8 mouse cellular contexts compared by ENCODE assay signal in genomic region chr13:74808152-74808929, GRCm38 (mm10). TPM values are rescaled to one million over a fixed set of nuclear protein-coding genes. Genes with fewer than 3 reads are reported as not detected.
DNase-seq lines count a peak whose midpoint lies in the region; ATAC-seq and TF ChIP-seq lines count a peak whose summit lies in the region.

Cast (minus strand) TSS chr13:74808810.

- no peaks in the 10 kb centered on the region for H3K9me3 ChIP-seq in E14TG2a.4 (ENCODE audit: low read length)
- no peaks in the 10 kb centered on the region for H3K9me3 ChIP-seq in heart, embryonic 14.5 days (ENCODE audit: control insufficient read depth, low read length)

- H3K9ac ChIP-seq in heart, embryonic 14.5 days (ENCODE audit: low read length): peak within 1 kb of the TSS; percentile 79

- 1% methylated on average over 35 of the region's 36 CpGs for WGBS in heart, embryonic 14.5 days

- H3K4me3 ChIP-seq in E14TG2a.4 (replicated peaks; ENCODE audit: low read length): peak within 1 kb of the TSS; percentile 90
- H3K4me3 ChIP-seq in embryonic fibroblast, embryonic 13.5 days (ENCODE audit: insufficient read depth, low read length): peak within 1 kb of the TSS; percentile 59
- H3K4me3 ChIP-seq in heart, embryonic 14.5 days (ENCODE audit: control insufficient read depth in 1 of 2, insufficient read depth in 1 of 2, low read depth in 1 of 2, low read length in 2 of 2): peak within 1 kb of the TSS; percentile 69 to 96

- peak within 1 kb of the TSS; percentile 82 for H3K4me2 ChIP-seq in heart, embryonic 14.5 days (ENCODE audit: low read length)

- H3K27me3 ChIP-seq in E14TG2a.4 (ENCODE audit: insufficient read depth, low read length): no peaks in the 10 kb centered on the region
- H3K27me3 ChIP-seq in heart, embryonic 14.5 days (ENCODE audit: control insufficient read depth, insufficient read depth, low read length): no peaks in the 10 kb centered on the region

- no peaks in the 10 kb centered on the region for H3K36me3 ChIP-seq in E14TG2a.4 (ENCODE audit: insufficient read depth, low read length)
- no peaks in the 10 kb centered on the region for H3K36me3 ChIP-seq in heart, embryonic 14.5 days (ENCODE audit: control insufficient read depth, insufficient read depth, low read length)

- peak; percentile 87 for TF ChIP-seq POLR2A in embryonic fibroblast, embryonic 13.5 days (IDR thresholded peaks at IDR 0.05; ENCODE audit: low read depth, low read length)

- peak within 1 kb of the TSS; percentile 66 for H3K27ac ChIP-seq in embryonic fibroblast, embryonic 13.5 days (ENCODE audit: insufficient read depth, low read length)
- H3K27ac ChIP-seq in heart, embryonic 14.5 days (replicated peaks in 1 of 2; ENCODE audit: control insufficient read depth in 1 of 2, insufficient read depth in 1 of 2, low read depth in 2 of 2, low read length in 2 of 2): peak within 1 kb of the TSS; percentile 86 to 95

- H3K4me1 ChIP-seq in E14TG2a.4 (replicated peaks; ENCODE audit: low read depth, low read length): peaks cover 18% of the 10 kb centered on the region
- H3K4me1 ChIP-seq in embryonic fibroblast, embryonic 13.5 days (ENCODE audit: control insufficient read depth, insufficient read depth, low read length): peaks cover 2% of the 10 kb centered on the region; the same call in 1 of the 2 replicates
- peaks cover 0 to 17% of the 10 kb centered on the region in 2 experiments; a peak in 1 of 4 replicates for H3K4me1 ChIP-seq in heart, embryonic 14.5 days (ENCODE audit: control insufficient read depth in 2 of 2, insufficient read depth in 2 of 2, low read length in 2 of 2)

- TF ChIP-seq CTCF in E14TG2a.4 (conservative IDR thresholded peaks at IDR 0.05; ENCODE audit: low read length): no peak
- no peak for TF ChIP-seq CTCF in embryonic fibroblast, embryonic 13.5 days (IDR thresholded peaks at IDR 0.05; ENCODE audit: borderline replicate concordance, insufficient read depth, low read length)

- DNase-seq in adrenal gland, postnatal 25 days: peak; percentile 59
- DNase-seq in kidney, postnatal 25 days: peak; percentile 60 to 75
- peak; percentile 8 for DNase-seq in right cerebral cortex, postnatal 14 days
- peak; percentile 67 to 77 for DNase-seq in urinary bladder, postnatal 36 days (ENCODE audit: low spot score in 2 of 2)

- ATAC-seq in heart, embryonic 14.5 days (ENCODE audit: insufficient number of reproducible peaks, insufficient read depth, low FRiP score, low read depth): peak; percentile 89
- peak; percentile 69 for ATAC-seq in megakaryocyte, adult 5-6 weeks (ENCODE audit: poor library complexity, severe bottlenecking)

RNA-seq across cellular contexts. Expression of gene Cast, which starts in this region (rescaled TPM):
- 52.2 and 66.2 TPM in 2 replicates for total RNA-seq in adrenal gland, postnatal 25 days (2021)
- 136 and 175 TPM in 2 replicates for polyA plus RNA-seq in embryonic fibroblast, embryonic 13.5 days (2011; ENCODE audit: insufficient read length, low read depth, missing spikeins)
- 60.2 and 63.4 TPM in 2 replicates for polyA plus RNA-seq in heart, embryonic 14.5 days (2014; fragmentation: Nextera tagmentation; extraction: Ambion mirVana)
- 122 and 125 TPM in 2 replicates for total RNA-seq in megakaryocyte, adult 5-6 weeks (2015)
- total RNA-seq in megakaryocyte, adult 5-6 weeks (2017): 223 and 224 TPM in 2 replicates

Comparison
In these comparisons a context has a peak if more than half of its experiments do, and no peak if none do; other contexts are left out.
1. Peak in every context shown above with its lines: DNase-seq, ATAC-seq, H3K4me3 ChIP-seq and H3K27ac ChIP-seq.
2. DNase-seq: peak in every context shown above with its lines; median percentile 72 in urinary bladder, postnatal 36 days; 68 in kidney, postnatal 25 days; 59 in adrenal gland, postnatal 25 days; 8 in right cerebral cortex, postnatal 14 days.